Mouse (Mus musculus): ENCODE measurements at regions not wholly inside any gene's neighbourhood (a gene's known extent, or its start where the extent isn't known, plus 50 kb on each side); places are given as distances from the start of the nearest gene placed in this dataset.

GRCm38 (mm10) chr9:5424236-5424635 lies 79.0 kb downstream of the Casp12 start:
- in situ Hi-C loops (cut with MboI; ENCODE audit: low sequenced_read_pairs in 2 of 2, unreplicated experiment in 2 of 2): no loop called here
- Histone ChIP-seq H3K9ac (ENCODE audit: insufficient read depth, low read depth, low read length, poor library complexity, severe bottlenecking) (no peak overlapping the region), H3K9me3 (ENCODE audit: control insufficient read depth, insufficient read depth, low read depth, low read length) (no peaks in the 10 kb centered on the region), H3K4me3 (ENCODE audit: insufficient read depth in 1 of 2, low read depth in 1 of 2, low read length in 2 of 2, poor library complexity in 1 of 2, severe bottlenecking in 1 of 2) (no peak overlapping the region), H3K4me1 (ENCODE audit: control insufficient read depth in 2 of 2, insufficient read depth in 2 of 2, low read length in 2 of 2, poor library complexity in 1 of 2) (no peaks in the 10 kb centered on the region), H3K27ac (ENCODE audit: insufficient read depth, low read depth, low read length, poor library complexity, severe bottlenecking) (no peak overlapping the region; the same call in 1 of the 2 replicates), H3K36me3 (ENCODE audit: control insufficient read depth, insufficient read depth, low read length, poor library complexity, severe bottlenecking) (no peaks in the 10 kb centered on the region)
- TF ChIP-seq ZNF384 (IDR thresholded peaks at IDR 0.05; ENCODE audit: low read depth, low read length) (no peak), CHD2 (IDR thresholded peaks at IDR 0.05; ENCODE audit: low read depth, low read length) (no peak), ZC3H11A (IDR thresholded peaks at IDR 0.05; ENCODE audit: borderline replicate concordance, low read depth, low read length) (no peak), MAFK (IDR thresholded peaks at IDR 0.05; ENCODE audit: insufficient read depth, low read depth, low read length) (no peak), HCFC1 (IDR thresholded peaks at IDR 0.05; ENCODE audit: borderline replicate concordance, insufficient read depth, low read length) (no peak)
- DNase-seq (ENCODE audit: low read depth, low spot score): no peak

DNA sequence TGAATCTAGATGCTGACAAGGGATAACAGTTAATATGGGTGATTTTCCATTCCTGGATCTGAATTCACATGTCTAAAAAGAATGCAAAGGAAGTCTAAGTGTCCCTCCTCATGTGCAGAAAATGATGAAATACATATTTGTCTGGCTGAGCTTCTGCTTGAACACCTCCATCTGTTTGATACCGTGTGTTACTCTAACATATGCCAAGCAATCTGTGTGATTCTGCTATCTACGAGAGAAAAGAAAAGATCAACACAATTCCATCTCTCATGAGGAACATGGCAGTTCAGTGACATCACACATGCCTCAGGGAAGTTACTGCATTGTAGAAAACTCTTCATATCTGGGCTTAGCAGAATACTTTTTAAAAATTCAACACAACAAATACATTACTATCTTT lies 103.0 kb downstream of the Casp12 start:
- TF ChIP-seq ZNF384 (IDR thresholded peaks at IDR 0.05; ENCODE audit: low read depth, low read length) (no peak), ZC3H11A (IDR thresholded peaks at IDR 0.05; ENCODE audit: borderline replicate concordance, low read depth, low read length) (no peak), MAFK (IDR thresholded peaks at IDR 0.05; ENCODE audit: insufficient read depth, low read depth, low read length) (no peak), HCFC1 (IDR thresholded peaks at IDR 0.05; ENCODE audit: borderline replicate concordance, insufficient read depth, low read length) (no peak)
- Histone ChIP-seq H3K36me3 (ENCODE audit: control insufficient read depth, insufficient read depth, low read length, poor library complexity, severe bottlenecking) (no peaks in the 10 kb centered on the region; the same call in 1 of the 2 replicates), H3K9me3 (ENCODE audit: control insufficient read depth, insufficient read depth, low read depth, low read length) (peaks cover 2% of the 10 kb centered on the region; the same call in 1 of the 2 replicates), H3K27ac (ENCODE audit: insufficient read depth, low read depth, low read length, poor library complexity, severe bottlenecking) (no peak overlapping the region), H3K9ac (ENCODE audit: insufficient read depth, low read depth, low read length, poor library complexity, severe bottlenecking) (no peak overlapping the region), H3K4me1 (ENCODE audit: control insufficient read depth in 2 of 2, insufficient read depth in 2 of 2, low read length in 2 of 2, poor library complexity in 1 of 2) (no peaks in the 10 kb centered on the region), H3K4me3 (ENCODE audit: insufficient read depth in 1 of 2, low read depth in 1 of 2, low read length in 2 of 2, poor library complexity in 1 of 2, severe bottlenecking in 1 of 2) (no peak overlapping the region)
- no peak for DNase-seq (ENCODE audit: low read depth, low spot score)
- in situ Hi-C loops (cut with MboI; ENCODE audit: low sequenced_read_pairs in 2 of 2, unreplicated experiment in 2 of 2): no loop called here

GRCm38 (mm10) chr9:5456606-5457005 lies 111.4 kb downstream of the Casp12 start:
- Histone ChIP-seq H3K9me3 (ENCODE audit: control insufficient read depth, insufficient read depth, low read depth, low read length) (no peaks in the 10 kb centered on the region), H3K9ac (ENCODE audit: insufficient read depth, low read depth, low read length, poor library complexity, severe bottlenecking) (no peak overlapping the region), H3K27ac (ENCODE audit: insufficient read depth, low read depth, low read length, poor library complexity, severe bottlenecking) (no peak overlapping the region), H3K36me3 (ENCODE audit: control insufficient read depth, insufficient read depth, low read length, poor library complexity, severe bottlenecking) (no peaks in the 10 kb centered on the region; the same call in 1 of the 2 replicates), H3K4me3 (ENCODE audit: insufficient read depth in 1 of 2, low read depth in 1 of 2, low read length in 2 of 2, poor library complexity in 1 of 2, severe bottlenecking in 1 of 2) (no peak overlapping the region), H3K4me1 (ENCODE audit: control insufficient read depth in 2 of 2, insufficient read depth in 2 of 2, low read length in 2 of 2, poor library complexity in 1 of 2) (no peaks in the 10 kb centered on the region)
- in situ Hi-C loops (cut with MboI; ENCODE audit: low sequenced_read_pairs in 2 of 2, unreplicated experiment in 2 of 2): no loop called here
- DNase-seq (ENCODE audit: low read depth, low spot score): no peak
- no peak for TF ChIP-seq ZC3H11A (IDR thresholded peaks at IDR 0.05; ENCODE audit: borderline replicate concordance, low read depth, low read length)
- TF ChIP-seq MAFK (IDR thresholded peaks at IDR 0.05; ENCODE audit: insufficient read depth, low read depth, low read length): no peak
- TF ChIP-seq ZNF384 (IDR thresholded peaks at IDR 0.05; ENCODE audit: low read depth, low read length): no peak
- TF ChIP-seq HCFC1 (IDR thresholded peaks at IDR 0.05; ENCODE audit: borderline replicate concordance, insufficient read depth, low read length): no peak
- TF ChIP-seq CHD2 (IDR thresholded peaks at IDR 0.05; ENCODE audit: low read depth, low read length): no peak

GRCm38 (mm10) chr9:5472012-5472411 lies 126.8 kb downstream of the Casp12 start:
- H3K9me3 ChIP-seq (ENCODE audit: control insufficient read depth, insufficient read depth, low read depth, low read length): no peaks in the 10 kb centered on the region
- in situ Hi-C loops (cut with MboI; ENCODE audit: low sequenced_read_pairs in 2 of 2, unreplicated experiment in 2 of 2): no loop called here
- H3K36me3 ChIP-seq (ENCODE audit: control insufficient read depth, insufficient read depth, low read length, poor library complexity, severe bottlenecking): no peaks in the 10 kb centered on the region
- H3K4me1 ChIP-seq (ENCODE audit: control insufficient read depth in 2 of 2, insufficient read depth in 2 of 2, low read length in 2 of 2, poor library complexity in 1 of 2): no peaks in the 10 kb centered on the region
- H3K9ac ChIP-seq (ENCODE audit: insufficient read depth, low read depth, low read length, poor library complexity, severe bottlenecking): no peak overlapping the region
- TF ChIP-seq ZNF384 (IDR thresholded peaks at IDR 0.05; ENCODE audit: low read depth, low read length) (no peak), HCFC1 (IDR thresholded peaks at IDR 0.05; ENCODE audit: borderline replicate concordance, insufficient read depth, low read length) (no peak), CHD2 (IDR thresholded peaks at IDR 0.05; ENCODE audit: low read depth, low read length) (no peak)
- H3K27ac ChIP-seq (ENCODE audit: insufficient read depth, low read depth, low read length, poor library complexity, severe bottlenecking): no peak overlapping the region
- no peak for DNase-seq (ENCODE audit: low read depth, low spot score)
- H3K4me3 ChIP-seq (ENCODE audit: insufficient read depth in 1 of 2, low read depth in 1 of 2, low read length in 2 of 2, poor library complexity in 1 of 2, severe bottlenecking in 1 of 2): no peak overlapping the region

DNA sequence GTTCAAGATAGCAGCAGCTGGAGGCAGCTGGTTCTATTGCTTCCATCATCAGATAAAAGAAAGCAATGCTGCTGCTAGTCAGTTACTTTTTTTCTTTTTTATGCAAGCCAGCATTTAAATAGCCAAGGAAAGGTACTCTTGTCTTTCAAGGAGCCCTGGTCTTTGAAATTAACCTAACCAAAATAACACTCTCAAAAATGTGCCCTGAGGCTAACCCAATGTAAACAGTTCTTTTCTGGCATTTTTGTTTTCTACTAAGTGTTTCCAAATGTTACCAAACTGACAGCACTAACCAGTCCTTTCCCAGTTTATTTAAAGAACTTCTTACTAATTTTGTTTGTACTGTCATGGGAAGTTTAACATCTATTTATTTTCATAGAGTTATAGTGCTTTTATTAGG lies 129.0 kb downstream of the Casp12 start:
- TF ChIP-seq ZC3H11A (IDR thresholded peaks at IDR 0.05; ENCODE audit: borderline replicate concordance, low read depth, low read length) (no peak), ZNF384 (IDR thresholded peaks at IDR 0.05; ENCODE audit: low read depth, low read length) (no peak), CHD2 (IDR thresholded peaks at IDR 0.05; ENCODE audit: low read depth, low read length) (no peak), MAFK (IDR thresholded peaks at IDR 0.05; ENCODE audit: insufficient read depth, low read depth, low read length) (no peak), HCFC1 (IDR thresholded peaks at IDR 0.05; ENCODE audit: borderline replicate concordance, insufficient read depth, low read length) (no peak)
- Histone ChIP-seq H3K9ac (ENCODE audit: insufficient read depth, low read depth, low read length, poor library complexity, severe bottlenecking) (no peak overlapping the region), H3K9me3 (ENCODE audit: control insufficient read depth, insufficient read depth, low read depth, low read length) (no peaks in the 10 kb centered on the region), H3K27ac (ENCODE audit: insufficient read depth, low read depth, low read length, poor library complexity, severe bottlenecking) (no peak overlapping the region), H3K4me3 (ENCODE audit: insufficient read depth in 1 of 2, low read depth in 1 of 2, low read length in 2 of 2, poor library complexity in 1 of 2, severe bottlenecking in 1 of 2) (no peak overlapping the region), H3K4me1 (ENCODE audit: control insufficient read depth in 2 of 2, insufficient read depth in 2 of 2, low read length in 2 of 2, poor library complexity in 1 of 2) (no peaks in the 10 kb centered on the region), H3K36me3 (ENCODE audit: control insufficient read depth, insufficient read depth, low read length, poor library complexity, severe bottlenecking) (no peaks in the 10 kb centered on the region)
- in situ Hi-C loops (cut with MboI; ENCODE audit: low sequenced_read_pairs in 2 of 2, unreplicated experiment in 2 of 2): no loop called here
- DNase-seq (ENCODE audit: low read depth, low spot score): no peak

Measured in ES-E14 (cell line).